Mouse (Mus musculus): ENCODE results near the gene Eif5. TPM values are rescaled to one million over a fixed set of nuclear protein-coding genes. Genes with fewer than 3 reads are reported as not detected.

Gene Eif5
- polyA plus RNA-seq (2015; fragmentation: Nextera tagmentation; extraction: Ambion mirVana), result 531 and 630 TPM in 2 replicates

DNA sequence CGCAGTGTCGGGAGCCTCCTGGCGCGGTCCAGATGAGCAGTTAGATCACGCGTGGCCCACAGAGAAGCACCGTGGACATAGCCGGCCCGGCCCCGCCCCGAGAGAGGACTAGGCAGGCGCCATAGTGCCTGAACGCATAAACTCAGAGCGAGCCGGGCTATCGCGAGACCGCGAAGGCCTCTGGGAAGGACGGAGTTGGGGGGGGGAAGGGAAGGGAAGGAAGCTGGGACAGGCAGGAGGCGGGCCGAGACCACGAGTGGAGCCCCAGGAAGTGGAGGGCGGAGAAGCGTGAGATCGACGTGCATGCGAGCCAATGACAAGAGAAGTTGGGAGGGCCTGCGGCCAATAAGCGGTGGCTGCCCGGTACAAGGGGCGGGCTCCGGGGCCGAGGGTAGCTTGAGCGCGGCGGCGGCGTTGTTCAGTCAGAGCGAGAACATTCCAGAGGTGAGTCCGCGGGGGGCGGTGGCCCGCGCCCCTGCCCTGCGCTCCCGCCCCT is at the start of gene Eif5:
Eif5 (plus strand) TSS at position 221 of the 496 bp plus-strand sequence.

DNA sequence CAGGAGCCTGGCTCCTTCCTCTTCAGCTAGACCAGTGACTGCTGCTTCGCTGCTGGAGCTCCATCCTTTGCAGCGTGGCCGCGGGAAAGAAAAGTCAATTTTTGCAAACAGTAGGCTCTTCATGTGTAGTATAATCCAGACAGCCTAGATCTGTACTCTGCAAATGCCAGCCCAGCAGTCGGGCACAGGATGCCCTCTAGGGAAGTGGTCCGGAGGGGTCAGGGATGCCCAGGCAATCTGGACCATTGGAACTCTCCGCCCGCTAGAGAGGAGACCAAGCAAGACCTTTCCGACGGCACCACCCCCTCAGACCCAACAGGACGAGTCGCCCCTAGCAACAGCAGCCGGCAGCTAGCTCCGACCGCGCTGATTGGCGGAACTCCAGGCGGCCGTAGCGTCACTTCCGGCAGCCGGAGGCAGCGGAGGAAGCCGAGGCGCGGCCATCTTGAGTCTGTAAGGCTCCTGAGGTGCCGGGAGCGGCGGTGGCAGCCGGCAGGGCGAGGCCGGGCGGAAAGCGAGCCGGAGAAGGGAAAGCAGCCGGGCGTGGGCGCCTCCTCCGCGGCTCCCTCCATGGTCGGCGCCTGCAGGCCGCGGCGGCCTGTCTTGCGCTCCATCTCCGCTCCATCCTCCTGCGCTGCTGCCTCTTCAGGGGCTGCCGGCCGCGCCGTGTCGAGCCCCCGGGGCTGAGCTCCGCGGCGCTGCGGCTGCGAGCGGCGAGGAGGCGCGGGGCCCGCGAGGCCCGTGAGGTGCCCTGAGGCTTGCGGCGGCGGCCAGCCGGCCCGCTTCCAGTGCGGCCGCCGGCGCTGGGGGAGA is 36.5 kb downstream of the Eif5 start, which contains the start of gene Mark3:
Mark3 (plus strand) TSS at position 450 of the 813 bp plus-strand sequence.

Other genes starting within 250 kb of the Eif5 start
- gene Cdc42bpb, start 160.3 kb upstream of the Eif5 start, polyA plus RNA-seq (2015; fragmentation: Nextera tagmentation; extraction: Ambion mirVana), result 29.2 and 39.7 TPM in 2 replicates
- gene Lbhd2, start 131.2 kb upstream of the Eif5 start, polyA plus RNA-seq (2015; fragmentation: Nextera tagmentation; extraction: Ambion mirVana), result 3.3 and 4.6 TPM in 2 replicates
- 0.45 and 1.7 TPM in 2 replicates for gene Exoc3l4, start 121.0 kb upstream of the Eif5 start, polyA plus RNA-seq (2015; fragmentation: Nextera tagmentation; extraction: Ambion mirVana)
- 1.8 and 1.9 TPM in 2 replicates for gene Tnfaip2, start 95.5 kb upstream of the Eif5 start, polyA plus RNA-seq (2015; fragmentation: Nextera tagmentation; extraction: Ambion mirVana)
- gene Gm266, start 52.2 kb upstream of the Eif5 start, polyA plus RNA-seq (2015; fragmentation: Nextera tagmentation; extraction: Ambion mirVana), result 12.5 and 12.6 TPM in 2 replicates
- 51.5 and 51.6 TPM in 2 replicates for gene Mark3, start 36.5 kb downstream of the Eif5 start, polyA plus RNA-seq (2015; fragmentation: Nextera tagmentation; extraction: Ambion mirVana)
- 2,536 and 2,559 TPM in 2 replicates for gene Ckb, start 134.3 kb downstream of the Eif5 start, polyA plus RNA-seq (2015; fragmentation: Nextera tagmentation; extraction: Ambion mirVana)
- gene Trmt61a, start 140.1 kb downstream of the Eif5 start, polyA plus RNA-seq (2015; fragmentation: Nextera tagmentation; extraction: Ambion mirVana), result 8.8 and 9.4 TPM in 2 replicates
- 52.4 and 57.5 TPM in 2 replicates for gene Bag5, start 175.2 kb downstream of the Eif5 start, polyA plus RNA-seq (2015; fragmentation: Nextera tagmentation; extraction: Ambion mirVana)
- gene Apopt1, start 175.2 kb downstream of the Eif5 start, polyA plus RNA-seq (2015; fragmentation: Nextera tagmentation; extraction: Ambion mirVana), result 61.1 and 66.1 TPM in 2 replicates
- gene Klc1, start 220.8 kb downstream of the Eif5 start, polyA plus RNA-seq (2015; fragmentation: Nextera tagmentation; extraction: Ambion mirVana), result 467 and 538 TPM in 2 replicates